Mouse (Mus musculus) heart, adult 11 months (tissue): ENCODE data around the gene Rbm20.
A peak's percentile ranks its signal among the peaks of the same experiment; 100 is the strongest.
"Not testable (repeated sequence)": the region's sequence is repeated elsewhere in the genome, so short reads cannot be mapped to it uniquely, and the experiment has no call there.

Experiments
- DNase-seq: peaks from one replicate; pipeline ENCODE4 v3.0.0; 2022

The Rbm20 gene

DNA sequence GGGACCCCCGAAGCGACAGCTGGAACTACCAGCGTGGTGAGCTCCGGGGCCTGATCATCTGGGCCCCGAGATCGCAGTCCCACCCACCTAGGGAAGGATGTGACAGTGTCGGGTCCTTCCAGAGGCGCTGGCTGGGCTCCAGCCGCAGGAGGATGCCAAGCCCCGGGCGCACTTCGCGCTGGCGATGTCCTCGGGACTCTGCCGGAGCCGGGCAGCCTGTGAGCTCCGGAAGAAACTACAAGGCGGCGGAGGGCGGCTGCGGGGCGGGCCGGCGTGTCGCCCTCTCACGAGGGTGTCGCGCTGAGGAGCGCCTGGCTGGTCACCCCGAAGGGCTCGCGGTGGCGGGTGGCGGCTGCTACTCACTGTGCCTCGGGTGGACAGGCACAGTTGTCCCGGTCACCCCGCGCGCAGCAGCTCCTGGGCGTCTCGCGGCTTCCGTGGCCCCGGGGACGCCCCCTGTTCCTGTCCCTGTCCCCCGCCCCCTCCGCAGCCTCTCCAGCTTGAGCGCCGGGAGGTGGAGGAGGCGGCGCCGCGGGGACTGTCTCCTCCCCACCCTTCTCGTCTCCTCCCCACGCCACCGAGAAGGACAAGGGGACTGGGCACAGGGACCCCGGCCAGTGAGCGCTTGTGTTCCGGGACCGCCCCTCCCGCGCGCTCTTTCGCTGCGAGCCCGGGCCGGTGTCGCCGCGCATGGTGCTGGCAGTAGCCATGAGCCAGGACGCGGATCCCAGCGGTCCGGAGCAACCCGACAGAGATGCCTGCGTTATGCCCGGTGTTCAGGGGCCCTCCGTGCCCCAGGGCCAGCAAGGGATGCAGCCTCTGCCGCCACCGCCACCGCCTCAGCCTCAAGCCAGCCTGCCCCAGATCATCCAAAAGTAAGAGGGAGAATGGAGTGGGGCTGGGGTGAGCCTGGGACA is at the start of gene Rbm20:
Rbm20 (plus strand) TSS at position 589 of the 917 bp plus-strand sequence.
- DNase-seq: peak; percentile 98

DNA sequence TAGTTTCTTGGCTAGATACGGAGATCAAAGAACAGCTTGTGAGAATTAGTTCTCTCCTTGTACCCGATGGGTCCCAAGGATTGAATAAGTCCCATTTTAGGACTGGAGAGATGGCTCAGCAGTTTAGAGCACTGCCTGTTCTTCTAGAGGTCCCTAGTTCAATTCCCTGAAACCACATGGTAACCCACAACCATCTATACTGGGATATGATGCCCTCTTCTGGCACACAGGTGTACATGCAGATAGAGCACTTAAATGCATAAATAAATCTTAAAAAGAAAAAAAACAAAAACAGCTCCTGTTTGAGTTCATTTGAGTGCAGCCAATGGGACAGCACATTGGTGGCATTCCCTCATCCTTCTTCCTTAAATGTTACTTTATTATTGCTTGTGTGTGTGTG is 39.1 kb upstream of the Rbm20 start:
- peak; percentile 74 for DNase-seq

DNA sequence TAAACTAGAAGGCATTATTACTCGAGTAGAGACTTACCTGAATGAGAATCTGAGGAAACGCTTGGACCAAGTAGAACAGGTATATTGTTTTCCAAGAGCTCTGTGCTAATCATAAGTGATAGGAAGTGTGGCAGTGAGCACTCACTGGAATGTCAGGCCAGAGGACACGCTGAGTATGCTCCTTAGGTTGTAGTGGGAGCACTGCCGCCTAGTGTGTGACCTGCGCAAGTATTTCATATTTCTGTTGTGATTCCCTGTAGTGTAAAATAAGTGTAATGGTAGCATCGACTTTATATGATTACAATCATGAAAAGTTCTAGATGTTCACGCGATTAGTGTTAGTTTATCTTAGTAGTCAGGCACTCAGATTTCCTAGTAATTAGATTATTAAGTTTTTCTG is 38.4 kb upstream of the Rbm20 start:
- peak; percentile 37 for DNase-seq

DNA sequence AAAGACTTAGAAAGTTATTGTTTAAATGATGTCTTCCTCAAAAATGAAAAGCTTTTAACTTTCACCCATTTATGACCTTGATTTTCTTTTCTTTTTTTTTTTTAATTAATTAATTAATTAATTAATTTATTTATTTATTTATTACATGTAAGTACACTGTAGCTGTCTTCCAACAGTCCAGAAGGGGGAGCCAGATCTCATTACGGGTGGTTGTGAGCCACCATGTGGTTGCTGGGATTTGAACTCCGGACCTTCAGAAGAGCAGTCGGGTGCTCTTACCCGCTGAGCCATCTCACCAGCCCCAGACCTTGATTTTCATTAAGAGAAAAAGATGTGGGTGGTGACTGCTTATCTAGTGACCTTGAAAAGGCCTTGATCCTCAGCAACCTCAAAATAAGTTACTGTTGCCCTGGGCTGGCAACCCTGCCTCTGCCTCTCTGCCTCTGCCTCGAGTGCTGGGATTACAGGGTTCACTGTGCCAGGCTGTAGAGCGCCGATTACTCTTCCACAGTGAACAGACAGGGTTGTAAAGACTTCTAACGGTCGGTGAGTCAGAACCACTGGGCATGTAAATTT is 33.0 kb upstream of the Rbm20 start:
- peak; percentile 82 for DNase-seq

DNA sequence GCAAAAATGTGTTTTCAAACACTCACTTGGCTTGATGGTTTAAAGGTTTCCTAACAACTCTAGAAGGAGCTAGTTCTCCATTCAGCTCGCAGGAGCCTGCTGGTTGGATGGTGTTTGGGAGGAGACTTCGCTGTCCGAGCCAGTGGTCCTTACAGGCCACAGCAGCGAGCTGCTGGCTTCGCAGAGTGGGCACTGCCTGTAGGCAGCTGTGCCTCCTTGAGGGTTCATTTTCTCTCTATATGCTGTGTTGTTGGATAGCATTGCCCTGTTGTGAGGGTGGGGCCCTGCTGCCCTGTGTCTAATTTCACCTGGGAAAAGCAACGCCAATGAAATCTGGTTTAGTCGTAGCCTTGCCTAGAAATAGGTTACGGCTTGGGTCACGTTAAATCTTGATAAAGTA is 29.8 kb upstream of the Rbm20 start:
- DNase-seq: peak; percentile 90

DNA sequence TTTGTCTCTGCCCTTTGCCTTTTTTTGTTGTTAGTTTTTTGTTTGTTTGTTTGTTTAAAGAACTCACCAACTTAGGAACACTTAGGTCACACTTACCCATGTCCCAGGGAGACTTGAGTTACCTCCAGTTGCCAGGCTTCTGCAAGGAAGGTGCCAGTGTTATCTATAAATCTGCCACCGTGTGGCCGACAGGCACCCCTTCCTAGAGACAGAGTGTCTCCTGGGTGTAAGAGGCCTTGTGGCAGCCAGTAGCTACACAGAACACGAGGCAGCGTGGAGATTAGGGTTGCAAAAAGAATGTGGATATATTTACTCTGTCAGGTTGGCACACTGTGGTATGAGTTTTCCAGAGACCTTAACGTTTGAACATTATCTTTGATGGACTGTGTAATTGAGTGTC is 29.1 kb upstream of the Rbm20 start:
- DNase-seq: peak; percentile 88

DNA sequence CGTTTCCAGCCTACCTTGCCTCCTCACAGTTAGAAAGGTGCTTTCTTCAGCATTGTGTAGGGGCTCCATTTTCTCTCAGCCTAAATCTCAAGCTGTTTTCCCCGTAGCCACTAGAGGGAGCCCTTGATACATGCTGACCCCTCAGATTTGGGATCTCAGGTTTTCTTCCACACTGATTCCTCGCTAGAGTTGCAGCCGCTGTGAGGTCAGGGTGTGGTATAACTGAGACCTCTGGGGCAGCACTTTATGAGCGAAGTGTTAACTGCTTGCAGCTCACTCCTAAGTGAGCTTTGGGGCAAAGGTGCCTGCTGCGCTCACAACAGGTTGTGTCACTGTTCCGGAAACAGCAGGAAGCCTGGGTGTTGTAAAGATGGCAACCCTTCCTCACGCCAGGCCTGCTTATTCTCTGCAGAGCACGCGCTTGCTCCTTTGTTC is 28.3 kb upstream of the Rbm20 start:
- DNase-seq: peak; percentile 95

DNA sequence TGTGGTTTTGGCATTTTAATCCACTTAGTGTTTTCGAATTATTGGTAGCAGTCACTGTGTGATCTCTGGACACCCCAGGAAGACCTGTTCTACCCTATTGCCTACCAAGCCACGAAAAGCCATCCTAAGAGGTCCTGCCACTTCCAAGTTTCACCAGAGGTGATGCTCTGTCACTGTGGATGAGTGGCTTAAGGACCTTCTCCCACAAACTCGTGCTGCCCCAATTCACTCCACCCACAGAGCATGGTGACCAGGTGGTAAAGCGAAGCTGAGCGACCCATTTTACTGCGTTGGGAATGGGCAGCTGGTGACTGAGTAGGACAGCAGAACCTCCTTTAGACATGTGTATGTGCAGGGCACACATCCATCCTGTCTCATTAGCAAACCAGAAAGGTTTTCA is 27.7 kb upstream of the Rbm20 start:
- DNase-seq: peak; percentile 86

DNA sequence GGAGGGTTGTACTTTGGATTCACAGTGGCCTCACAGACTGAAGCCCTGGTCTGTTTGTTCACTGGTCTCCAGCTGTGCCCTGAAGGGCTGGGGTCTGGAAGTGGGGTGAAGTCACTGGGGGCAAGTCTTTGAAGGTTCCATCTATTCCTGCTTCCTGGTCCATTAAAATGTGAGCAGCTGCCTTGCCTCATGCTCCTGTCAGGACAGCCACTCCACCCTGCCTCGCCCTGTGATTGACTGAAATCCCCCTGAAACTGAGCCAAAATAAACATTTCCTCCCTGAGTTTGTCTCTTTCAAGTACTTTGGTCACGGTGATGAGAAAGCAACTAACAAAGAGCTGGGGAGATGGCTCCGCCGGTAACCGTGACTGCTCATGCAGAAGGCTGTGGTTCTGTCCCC is 27.3 kb upstream of the Rbm20 start:
- peak; percentile 90 for DNase-seq

DNA sequence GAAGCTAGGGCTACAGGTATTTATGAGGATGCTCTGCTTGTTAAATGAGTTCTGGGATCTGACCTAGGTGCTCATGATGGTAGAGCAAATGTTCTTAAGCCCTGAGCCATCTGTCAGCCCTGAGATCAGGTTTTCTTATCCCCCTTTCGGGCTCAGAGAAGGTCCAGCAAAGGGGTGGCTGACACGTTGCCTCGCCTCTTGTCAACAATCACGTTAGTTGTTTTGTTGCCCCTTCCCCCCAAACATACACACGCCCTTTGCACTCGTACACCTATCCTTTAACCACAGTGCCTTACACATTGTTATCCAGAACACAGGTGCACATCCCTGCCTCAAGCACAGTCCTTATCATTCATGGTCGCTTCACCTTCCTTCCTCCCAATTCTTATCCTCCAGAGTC is 26.2 kb upstream of the Rbm20 start:
- peak; percentile 85 for DNase-seq

DNA sequence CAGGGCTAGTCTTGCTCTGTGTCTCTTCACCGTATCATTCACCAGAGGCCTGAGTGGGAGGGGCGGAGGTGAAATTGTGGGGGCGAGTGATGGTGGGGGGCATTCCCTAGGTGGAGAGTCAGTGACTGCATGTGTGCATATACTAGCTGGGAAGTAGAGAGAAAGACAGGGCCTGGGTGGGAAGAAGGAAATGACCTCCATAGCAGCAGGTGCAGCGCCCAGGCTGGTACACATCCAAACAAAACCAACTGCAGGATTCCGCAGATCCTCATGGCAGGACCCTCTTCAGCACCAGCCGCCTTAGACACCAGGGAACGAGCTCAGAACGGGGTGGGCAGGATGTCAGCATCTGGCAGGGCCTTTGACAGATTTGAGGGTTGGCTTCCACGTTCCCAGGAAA is 24.8 kb upstream of the Rbm20 start:
- no peak for DNase-seq

DNA sequence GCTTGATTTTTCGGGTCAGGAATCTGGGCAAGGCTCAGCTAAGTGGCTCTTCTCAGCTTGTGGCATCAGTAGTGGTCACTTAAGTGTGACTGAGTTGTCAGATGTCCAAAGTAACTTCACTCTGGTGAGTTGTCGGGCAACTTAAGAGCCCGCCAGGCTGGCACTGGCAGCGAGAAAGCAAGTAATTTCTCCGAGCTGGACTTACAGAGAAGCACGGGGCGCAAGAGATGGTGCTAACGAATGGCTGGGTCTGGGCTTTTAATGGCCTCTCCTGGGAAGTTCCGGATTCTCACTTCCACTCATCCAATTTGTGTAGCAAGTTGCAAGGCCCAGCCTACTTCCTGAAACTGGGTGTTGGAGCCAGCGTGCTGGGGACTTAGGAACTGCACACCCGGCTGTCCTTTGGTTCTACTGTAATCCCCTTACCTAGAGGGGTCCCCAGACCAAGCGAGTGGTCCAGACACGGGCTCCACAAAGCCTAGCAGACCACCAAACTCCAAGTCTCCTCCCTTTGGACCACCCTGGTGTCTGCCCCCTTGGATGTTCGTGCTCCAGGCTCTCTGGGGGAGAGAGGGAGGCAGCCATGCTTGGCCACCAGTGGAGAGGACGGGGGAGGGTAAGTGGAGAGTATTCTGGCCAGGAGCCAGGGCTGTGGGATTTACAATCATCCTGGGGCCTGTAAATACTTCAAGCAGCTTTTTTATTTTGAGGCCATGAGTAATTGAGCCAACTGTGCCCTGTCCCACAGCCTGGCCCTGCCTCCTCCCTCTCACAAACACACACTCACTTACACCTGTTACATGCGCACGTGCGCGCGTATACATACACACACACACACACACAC is 23.3 kb upstream of the Rbm20 start:
- peak; percentile 93 for DNase-seq

DNA sequence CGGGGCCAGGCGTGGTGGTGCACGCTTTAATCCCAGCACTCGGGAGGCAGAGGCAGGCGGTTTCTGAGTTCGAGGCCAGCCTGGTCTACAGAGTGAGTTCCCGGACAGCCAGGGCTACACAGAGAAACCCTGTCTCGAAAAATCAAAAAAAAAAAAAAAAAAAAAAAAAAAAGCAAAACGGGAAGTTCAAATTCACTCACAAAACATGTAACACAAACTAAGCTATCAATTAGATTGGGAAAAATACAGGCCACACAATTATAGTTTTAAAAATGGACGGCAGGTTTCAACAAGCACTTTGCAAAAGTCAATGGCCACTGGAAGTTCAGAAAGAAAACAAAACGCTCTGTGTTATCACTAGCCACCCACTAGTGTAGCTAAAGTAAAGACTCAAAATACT is 20.7 kb upstream of the Rbm20 start:
- not testable (repeated sequence) for DNase-seq

DNA sequence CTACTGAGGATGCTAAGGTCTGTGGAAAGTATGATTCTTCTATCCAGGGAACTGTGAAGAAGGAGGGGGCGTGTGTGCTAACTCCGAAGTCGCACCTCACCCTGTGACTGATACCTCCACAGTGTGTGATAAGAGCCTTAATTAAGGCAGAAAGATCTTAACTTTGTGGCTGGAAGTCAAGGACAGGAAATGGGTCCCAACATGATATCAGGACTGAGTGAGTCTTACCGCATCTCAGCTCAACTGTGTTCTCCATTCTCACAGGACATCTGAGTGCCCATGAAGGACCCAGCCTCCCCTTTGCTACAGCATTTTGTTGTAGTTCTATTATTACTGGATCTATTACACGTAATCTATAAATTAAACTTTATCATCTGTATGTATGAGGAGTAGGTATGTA is 19.7 kb upstream of the Rbm20 start:
- peak; percentile 70 for DNase-seq

DNA sequence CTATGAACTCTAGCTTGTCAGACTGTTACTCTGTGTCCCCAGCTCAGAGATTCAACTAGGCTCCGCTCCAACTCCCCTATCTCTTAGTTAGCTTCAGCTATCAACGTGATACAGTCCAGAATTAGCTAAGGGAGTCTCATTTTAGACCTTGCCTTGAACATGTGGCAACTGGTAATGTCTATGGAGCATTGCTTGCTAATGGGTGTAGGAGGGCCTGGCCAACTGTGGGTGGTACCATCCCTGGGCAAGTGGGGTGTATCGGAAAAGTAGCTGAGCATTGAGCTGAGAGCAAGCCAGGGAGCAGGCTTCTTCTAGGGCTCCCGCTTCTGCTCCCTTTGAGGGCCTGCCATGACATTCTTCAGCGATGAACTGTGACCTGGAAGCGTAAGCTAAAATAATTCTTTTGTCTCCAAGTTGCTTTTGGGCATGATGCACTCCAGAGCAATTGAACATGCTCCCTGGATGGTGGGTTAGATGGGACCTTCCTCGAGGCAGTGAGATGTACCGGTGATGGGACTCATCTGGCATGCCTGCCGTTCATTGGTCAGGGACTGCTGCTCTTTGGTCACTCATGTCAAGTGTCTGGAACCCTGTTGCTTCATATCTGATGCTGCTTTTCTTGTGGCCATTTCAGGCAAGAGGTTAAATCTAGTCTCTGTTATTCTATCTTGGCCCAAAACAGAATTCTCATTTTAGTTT is 16.2 kb upstream of the Rbm20 start:
- peak; percentile 95 for DNase-seq

DNA sequence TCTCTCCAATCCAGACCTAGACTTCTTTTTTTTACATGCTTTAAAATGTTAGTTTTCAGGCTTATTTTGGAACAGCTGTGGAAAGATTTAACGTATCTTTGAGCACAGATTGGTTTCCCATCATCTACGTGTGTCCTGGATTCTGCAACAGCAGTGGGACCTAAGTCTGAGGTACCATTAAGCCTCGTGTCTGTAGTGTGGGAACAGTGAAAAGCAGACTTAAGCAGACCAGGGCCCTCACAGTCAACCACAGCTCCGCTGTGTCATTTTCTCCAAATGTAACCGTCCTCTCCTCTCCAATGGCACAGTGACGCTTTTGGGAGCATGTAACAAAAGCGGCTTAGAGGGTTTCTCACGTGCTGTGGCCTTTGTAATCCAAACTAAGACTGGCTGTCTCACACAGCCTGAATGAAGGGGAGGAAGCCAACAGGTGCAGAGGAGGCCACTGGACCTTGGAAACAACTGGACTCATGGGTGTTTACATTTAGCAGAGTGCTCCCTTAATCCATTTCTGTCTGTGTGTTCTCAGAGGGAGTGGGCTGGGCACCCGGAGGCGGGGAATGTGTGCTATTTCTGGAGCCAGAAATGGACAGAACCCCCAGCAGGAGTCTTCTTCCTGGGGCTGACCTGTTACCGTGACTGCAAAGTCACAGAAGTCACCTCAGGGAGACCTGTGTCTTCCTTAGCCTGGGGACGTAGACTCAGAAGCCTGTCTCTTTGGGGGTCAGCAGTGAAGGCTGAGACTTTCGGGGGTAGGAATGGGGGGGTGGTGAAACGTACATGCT is 15.0 kb upstream of the Rbm20 start:
- DNase-seq: peak; percentile 88

DNA sequence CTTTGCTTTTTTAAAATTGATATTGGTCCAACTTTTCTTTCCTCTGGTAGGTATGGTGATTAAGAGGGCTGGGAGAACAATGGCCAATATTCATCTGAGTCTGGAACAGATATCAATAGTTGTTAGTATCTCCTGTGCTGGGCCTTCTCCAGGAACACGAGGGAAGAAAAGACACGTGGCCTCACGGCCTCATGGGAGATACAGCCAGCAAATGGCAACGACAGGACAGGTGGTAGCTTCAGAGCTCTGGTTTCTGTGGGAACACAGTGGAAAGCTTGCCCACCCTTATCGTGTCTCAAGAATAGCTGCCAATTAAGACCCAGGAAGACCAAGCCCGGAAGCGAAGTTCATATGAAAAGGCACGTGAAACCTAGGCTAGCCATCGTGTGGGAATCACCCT is 12.3 kb upstream of the Rbm20 start:
- peak; percentile 83 for DNase-seq

DNA sequence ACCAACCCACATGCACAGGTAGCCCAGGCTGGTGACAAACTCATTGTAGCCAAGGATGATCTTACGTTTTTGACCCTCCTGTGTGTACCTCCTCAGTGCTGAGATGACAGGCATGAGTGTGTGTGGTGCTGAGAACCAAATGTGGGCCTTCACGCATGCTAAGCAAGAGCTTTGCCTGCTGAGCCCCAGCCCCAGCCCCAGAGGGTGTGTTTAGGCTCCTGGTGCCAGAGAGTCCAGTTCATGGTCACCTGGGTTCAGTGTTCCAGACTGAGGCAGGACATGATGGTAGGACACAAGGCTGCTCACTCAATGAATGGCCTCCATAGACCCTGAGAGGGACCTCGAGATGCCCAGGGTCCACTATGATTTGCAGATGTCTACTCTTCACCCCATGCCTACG is 11.7 kb upstream of the Rbm20 start:
- peak; percentile 60 for DNase-seq

DNA sequence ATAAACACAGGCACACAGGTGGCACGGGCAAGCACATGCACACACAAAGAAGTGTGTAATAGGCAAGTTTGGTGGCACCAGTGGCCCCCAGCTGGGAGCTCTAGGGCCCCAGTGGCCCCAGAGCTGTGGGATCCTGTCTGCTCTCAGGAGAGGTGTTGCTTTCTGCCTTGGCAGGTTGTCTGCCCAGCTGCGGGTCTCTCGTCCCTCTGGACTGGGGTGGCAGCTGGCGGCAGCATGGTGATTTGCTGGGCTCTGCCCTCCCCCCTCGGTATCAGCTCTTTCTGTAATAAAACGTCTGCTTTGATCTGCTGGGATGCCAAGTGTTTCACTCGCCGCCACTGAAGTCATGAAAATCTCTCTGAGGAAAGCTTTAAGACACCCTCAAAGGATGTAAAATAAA is 10.4 kb upstream of the Rbm20 start:
- peak; percentile 85 for DNase-seq

DNA sequence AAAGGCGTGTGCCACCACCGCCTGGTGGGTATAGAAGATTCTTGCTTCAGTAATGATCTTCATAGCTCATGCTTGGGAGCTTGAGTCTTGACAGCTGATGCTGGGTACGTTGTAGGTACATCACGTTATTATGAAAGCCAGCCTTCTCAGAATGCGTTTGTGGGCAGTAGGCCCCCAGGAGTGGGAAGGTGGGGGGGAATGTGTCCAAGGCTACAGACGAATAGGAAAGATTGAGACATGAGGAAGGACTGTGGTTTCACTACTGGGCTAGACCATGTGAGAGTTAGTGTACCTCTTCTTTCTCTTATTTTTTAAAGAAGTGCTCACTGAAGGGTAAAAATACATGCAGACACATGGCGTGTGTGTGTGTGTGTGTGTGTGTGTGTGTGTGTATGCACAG is 8.3 kb upstream of the Rbm20 start:
- peak; percentile 68 for DNase-seq

DNA sequence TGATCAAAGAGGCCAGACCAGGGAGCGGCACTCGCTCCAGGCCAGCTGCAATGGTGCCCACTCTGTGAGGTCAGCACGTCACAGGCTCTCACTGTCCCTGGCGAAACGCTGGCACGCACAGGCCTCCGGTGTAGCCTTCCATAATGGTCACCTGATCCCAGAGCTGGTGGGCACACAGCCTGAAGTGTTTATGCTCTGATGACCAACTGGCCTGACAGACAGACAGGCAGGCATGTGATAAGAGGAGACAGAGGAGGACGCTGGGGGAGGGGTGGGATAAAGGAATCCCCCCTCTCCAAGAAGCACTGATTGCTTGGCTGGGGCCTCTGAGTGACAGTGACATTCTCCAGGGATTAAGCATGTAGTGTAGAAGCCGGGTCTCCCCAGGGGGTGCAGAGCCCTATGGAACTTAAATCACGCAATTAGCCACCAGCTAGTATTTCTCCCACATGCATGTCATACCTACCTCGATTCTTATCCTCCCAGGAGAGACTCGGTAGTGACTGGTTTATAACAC is 6.4 kb upstream of the Rbm20 start:
- DNase-seq: peak; percentile 98

DNA sequence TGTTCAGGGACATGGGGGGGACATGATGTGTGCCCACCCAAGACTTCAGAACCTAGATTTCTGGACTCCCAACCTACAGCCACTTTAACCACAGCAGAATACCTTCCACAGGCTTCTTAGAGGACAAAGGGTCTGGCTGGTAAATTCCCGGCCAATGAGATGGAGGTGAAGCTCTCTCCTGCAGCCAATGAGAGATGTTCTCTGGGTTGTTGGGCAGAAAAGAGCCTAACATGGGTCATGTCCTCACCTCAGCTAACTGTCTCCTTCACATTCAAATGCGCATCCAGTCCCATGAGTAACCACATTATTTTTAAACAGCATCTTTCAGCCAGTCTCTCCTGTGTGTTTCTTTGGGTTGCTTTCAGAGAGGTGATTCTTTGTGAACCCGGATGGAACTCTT is 5.7 kb upstream of the Rbm20 start:
- peak; percentile 94 for DNase-seq
